Mouse (Mus musculus) retina, postnatal 7 days (tissue): ENCODE measurements around the gene Upk2.

Experiments
- DNase-seq: peaks from one replicate; pipeline ENCODE4 v3.0.0-alpha.2; 2012; ENCODE audit warnings: low read depth, low spot score

The Upk2 gene

DNA sequence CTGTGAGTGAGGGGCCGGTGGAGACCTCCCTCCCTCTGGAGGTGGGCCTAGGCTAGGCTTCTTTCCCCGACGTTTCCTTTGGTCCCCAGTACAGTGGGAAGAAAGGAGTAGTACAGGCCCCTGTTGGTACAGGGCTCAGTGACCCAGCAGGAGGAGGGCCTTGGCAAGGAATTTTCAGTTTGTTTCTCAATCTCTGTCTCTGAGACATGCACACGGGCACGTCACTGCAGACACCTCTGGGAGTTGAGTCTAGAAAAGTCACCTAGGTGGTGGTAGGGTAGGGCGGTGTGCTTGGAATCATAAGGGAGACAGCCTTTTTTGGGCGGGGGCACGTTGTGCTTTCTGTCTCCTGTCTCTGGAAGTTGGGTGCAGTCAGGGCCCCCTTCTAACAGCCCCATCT, 33.6 kb upstream of the Upk2 start:
- DNase-seq: no peak

DNA sequence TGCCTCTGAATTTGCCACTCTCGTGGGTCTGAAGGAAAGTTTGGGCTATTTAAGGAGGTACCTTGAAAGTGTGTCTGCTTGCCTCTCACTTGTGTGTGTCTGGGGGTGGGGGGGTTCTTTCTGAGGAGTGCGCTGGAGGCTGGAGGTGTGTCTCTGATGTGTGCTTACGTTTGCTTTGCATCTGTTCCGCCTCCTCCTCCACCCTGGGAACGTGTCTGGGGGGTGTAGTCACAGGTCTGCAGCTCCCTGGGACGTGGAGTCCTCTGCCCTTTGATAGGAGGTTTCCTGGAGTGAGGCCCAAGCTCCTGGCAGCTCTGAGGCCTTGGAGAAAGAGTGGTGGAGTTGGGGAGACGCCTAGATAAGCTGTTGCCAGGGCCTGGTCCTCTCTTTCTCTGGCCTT, 32.7 kb upstream of the Upk2 start:
- DNase-seq: no peak

DNA sequence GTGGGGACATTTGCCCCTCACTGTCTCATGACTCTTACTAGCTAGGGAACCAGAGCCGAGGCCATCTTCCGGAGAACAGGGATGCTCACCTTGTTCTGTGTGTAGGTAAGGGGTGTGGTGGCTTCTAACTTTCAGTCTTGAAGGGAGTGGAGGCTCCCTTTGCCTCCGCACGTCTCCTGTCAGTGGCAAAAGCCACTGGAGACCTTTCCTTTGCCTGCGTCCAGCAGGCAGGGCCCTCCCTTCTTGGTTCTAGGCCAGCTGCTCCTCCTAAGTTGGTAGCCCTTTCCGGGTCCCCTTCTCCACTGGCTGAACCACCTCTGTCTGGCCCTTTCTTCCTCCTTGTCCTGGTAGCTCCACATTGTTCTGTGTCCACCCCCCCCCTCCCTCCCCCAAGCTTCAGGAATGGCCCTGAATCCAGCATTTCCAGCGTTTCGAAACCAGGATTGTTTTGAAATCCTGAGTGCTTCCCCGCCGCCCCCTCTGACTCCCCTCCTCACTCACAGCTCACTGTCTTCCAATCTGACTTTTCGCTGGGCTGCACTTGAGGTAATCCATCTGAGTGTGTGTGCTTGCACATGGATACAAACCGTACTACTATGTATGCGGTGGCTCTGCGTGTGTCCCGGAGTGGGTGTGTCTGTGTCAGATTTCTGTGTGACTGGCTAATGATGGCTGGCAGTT, 32.1 kb upstream of the Upk2 start:
- no peak for DNase-seq

DNA sequence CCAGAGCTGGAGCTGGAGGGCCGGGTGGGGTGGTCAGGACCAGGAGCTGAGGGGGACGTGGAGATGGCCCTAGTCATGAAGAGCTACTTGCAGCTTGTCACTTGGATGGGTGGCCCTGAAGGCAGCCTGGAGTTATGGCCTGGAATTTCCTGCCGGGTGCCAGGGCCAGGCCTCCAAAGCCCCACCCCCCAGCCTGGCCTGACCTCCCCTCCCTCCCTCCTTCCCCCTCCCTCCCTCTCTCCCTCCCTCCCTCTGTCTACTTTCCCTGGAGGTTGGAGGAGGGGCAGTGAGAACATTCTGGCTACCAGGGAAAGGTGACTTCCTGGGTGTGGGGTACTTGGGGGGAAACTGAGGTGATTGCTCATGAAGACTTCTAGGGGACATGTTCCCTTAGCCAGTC, 31.6 kb upstream of the Upk2 start:
- no peak for DNase-seq

DNA sequence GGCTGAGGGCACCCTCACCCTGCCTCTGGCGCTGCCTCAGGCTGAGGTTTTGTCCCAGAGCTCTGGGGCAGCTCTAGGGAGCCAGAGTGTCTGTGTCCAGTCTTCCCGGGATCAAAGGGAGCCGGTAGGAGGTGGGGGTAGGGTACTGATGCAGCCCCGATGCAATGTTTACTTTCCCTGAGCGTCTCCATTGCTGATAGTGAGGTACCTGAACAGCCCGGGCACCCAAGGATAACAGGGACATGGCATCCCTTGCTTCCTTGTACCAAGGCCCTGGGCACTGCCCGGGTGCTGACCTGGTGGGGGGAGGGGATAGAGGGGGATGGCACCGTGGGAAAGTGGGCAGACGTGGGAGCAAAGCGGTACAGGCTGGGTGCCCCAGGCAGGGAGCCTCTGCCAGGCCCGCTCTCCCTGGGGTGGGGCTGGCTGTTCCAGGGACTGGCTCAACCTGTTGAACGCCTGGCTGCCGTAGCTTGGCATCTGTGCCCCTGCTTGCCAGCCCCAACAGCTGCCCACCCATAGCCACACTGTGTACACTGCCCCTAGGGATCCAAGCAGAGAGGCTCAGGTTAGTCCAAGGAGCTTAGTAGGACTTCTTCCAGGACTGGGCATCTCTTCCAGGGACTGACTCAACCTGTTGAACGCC, 30.9 kb upstream of the Upk2 start:
- DNase-seq: no peak

DNA sequence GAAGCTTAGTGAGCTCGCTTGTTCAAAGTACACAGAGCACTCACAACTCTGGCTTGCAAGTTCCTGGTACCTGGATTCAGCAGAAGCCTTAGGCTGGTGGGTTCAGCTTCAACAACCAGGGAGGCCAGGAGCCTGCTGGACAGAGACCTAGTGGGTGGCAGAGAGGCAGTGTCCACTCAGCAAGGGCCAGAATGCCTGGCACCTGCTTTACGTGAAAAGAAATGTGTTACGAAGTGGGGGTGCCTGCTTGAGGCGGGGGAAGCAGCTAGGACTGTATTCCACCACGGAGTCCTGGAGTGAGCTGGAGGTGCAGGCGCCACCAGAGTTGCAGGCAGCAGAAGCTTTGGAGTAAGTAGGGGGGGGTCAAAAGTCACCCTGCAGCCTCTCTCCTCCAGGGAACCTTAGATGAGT, 30.3 kb upstream of the Upk2 start:
- no peak for DNase-seq

DNA sequence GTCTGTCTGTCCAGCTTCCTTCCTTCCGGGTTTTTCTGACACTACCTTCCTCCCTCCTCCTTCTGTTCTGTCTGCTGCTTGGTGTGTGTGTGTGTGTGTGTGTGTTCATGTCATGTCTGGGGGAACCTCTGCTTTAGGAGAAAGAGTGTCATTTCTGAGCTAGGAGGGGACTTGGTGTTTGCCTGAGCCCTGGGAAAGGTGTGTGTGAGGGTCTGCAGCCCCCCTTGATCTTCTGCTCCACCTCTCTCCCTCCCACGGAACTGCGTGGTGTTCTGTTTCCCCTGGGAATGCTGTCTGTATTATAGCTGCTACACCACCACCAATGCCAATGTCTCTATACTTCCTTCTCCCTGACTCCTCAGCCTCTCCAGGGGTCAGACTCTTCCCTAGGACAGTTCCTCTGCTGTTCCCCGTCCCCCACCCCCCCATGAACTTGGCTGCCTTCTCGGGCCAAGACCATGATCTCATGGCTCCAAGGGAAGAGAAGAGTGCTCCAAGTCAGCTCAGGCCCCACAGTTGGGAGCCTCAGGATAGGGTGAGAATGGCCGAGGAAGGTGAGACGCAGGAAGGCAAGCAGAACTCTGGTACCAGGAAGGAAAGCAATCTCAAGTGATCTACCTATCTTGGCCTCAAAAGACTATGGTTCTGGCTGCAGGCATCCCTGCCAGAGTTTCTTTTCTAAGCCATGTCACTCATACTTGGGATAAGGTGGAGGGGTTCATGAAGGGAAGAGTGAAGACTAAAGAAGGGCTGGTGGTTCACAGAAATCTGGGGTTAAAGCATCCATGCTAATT, 29.7 kb upstream of the Upk2 start:
- no peak for DNase-seq

DNA sequence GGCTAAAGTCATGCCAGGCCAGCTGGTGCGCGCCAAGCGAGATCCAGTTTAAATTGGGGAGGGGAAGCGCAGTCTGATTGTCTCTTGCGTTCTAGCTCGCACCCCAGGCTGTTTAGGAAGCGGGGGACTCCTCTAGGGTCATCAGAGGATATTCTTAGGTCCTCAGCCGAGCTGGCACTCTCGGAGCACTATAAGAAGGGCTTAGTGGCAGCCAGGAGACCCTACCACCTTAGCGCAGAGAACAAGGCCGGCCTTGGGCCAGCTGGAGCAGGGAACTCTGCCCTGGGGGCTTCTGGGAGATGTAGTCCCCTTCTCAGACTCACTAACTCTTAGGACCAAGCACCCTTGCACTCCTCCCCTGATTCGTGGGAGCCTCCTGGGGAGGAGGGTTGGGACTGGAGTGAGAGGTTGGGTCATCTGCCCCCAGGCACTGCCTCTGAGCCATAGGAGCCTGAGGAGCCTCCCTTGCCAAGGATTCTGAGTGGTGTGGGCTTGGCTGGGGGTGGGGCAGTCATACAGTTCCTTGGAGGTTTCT, 28.8 kb upstream of the Upk2 start:
- no peak for DNase-seq

DNA sequence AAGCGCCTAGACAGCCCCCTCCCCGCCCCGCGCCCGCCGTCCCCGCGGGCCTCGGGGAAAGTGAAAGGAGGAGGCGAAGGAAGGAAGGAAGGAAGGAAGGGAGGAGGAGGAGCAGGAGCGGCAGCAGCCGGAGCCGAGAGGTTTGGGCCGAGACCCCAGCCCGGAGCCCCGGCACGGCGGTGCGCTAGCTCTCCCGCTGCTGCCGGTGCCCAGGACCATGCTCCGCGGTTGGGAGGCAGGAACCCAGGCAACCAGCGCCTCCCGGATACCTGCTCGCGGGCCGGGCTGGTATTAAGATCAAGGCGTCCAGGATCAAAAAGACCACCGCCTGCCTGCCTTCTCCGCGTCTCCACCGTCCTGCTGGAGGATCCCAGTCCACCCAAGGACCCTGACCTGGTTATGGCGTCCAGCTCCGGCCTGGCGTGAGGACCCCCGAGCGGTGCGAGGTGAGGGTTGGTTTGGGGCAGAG, 28.3 kb upstream of the Upk2 start:
- no peak for DNase-seq

DNA sequence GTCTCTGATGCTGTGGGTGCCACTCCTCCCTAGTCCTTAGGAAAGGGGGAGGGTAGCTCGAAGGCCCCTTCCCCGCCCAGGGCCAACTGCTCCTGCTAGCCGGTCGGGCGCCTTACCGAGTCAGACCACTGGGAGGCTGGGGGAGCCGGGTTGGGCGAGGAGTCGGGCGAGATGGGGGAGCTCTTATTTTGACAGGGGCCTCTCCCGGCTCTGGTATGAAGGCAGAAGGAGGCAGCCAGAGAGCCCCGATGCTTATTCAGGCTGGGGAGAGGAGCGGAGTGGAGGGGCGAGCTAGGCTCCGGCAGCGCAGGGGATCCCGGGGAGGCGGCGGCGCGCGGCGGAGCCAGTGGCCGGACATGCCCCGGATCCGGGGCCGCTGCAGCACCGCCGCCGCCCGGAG, 27.8 kb upstream of the Upk2 start, which contains the start of gene Bcl9l:
Bcl9l (plus strand) TSS at position 274 of the 400 bp plus-strand sequence.
- peak; percentile 89 for DNase-seq

DNA sequence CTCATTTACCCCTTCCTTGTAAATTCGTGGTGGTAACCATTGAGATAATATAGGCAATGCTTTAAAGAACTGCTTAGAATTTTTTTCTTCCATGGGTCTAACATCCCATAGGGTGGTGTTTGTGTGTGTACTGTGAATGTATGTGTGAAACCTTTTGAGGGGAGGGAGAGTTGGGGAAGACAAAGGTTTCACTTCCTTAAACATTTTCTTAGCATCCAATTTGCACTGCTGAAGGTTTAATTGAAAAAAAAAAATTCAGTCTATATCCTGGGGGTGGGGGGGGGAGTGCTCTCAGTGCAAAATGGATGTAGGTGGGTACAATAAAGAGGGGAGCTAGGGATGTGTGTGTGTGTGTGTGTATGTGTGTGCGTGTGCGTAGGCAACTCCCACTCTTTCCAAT, 27.3 kb upstream of the Upk2 start:
- DNase-seq: no peak

DNA sequence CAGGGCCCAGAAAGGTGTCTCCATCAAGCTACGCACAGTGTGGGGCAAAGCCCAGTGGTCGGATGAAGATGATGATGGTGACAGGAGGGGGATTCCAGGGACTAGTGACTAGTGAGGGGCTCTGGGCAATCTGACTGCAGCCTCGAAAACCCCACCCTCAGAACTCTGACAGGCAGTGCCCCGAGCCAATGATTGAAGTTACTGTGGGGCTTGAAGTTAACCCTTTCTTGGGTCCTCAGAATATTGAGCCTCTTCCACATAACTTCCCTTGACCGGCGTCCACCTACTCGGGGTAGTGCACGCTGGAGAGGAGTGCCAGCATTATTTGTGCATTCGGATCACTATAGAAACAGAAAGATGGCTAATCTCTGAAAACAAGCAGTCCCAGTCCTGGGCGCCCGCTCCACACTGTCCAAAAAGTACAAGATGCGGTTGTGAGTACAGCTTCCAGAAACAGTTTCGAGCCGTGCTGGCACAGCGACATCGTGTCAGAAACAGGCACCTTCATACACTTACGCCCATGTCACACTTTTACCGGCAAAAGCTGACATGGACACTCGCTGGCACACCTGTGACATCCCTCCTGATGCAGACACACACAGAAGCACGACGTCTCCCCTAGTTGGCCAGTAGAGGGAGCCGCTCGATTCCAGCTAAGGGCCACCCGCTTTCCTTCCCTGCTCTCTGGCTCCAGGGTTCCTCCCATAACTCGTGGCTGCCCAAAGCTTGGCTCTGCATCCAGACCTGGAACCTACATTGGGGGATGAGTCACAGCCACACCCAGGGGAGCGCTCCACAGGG, 25.1 kb upstream of the Upk2 start:
- DNase-seq: no peak

DNA sequence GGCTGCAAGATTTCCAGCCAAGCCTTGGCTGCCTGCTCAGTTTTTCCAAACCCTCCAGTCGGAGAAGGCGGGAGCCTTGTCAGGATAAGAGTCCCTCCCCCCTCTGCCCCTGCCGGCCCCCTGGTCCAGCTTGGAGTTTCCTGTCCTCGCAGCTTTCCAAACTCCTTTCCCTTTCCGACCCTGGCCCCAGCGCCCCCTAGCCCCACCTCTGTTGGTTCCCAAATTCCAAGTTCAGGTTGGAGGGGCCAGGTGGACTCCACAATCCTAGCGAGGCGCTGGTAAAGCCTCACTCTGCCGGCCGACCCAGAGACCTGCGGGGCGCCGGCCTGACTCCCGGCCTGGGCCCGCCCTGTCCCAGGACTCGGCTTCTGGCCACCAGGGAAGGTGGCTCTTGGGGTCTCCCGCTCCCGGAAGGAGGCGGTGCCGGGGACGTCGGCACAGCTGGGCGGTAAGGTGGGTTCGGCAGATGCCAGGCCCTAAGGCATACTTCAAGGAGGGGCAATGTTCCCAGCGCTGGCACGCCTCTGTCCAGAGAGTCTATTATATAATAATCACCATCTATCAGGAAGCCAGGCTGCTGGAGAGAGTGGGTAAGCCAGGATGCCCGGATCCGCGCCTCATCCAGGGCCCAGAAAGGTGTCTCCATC, 24.3 kb upstream of the Upk2 start:
- DNase-seq: no peak

DNA sequence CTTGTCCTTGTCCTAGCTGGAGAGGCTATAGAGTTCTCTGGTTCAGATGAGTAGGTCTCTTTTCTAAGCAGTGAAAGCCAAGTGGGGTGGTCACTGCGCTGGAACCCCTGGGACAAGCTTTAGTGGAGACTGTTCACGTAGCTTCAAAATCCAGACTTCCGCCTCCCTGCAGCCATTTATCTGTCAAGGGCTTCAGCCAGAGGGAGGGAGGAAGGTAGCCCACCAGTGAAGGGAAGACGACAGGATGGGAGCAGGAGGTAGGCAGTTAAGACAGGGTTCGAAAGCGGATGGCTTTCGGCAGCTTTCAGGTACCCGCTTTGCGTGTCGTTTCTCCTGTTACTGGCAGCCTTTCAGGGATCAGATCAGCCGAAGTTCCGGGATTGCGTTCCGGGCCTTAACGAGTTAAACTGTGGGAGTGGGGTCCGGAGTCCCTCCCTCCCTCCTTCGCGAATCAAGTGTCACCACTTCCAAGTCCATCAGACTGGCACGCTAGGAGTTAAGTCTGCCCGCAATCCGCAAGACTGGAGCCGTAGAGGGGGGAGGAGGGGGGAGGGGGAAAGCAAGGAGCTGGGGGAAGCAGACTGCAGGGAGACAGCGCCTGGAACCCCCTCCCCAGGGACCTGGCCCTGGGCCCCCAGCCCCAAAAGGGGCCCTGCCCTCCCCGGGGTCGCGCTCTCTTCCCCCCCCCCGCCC, 23.6 kb upstream of the Upk2 start:
- no peak for DNase-seq

DNA sequence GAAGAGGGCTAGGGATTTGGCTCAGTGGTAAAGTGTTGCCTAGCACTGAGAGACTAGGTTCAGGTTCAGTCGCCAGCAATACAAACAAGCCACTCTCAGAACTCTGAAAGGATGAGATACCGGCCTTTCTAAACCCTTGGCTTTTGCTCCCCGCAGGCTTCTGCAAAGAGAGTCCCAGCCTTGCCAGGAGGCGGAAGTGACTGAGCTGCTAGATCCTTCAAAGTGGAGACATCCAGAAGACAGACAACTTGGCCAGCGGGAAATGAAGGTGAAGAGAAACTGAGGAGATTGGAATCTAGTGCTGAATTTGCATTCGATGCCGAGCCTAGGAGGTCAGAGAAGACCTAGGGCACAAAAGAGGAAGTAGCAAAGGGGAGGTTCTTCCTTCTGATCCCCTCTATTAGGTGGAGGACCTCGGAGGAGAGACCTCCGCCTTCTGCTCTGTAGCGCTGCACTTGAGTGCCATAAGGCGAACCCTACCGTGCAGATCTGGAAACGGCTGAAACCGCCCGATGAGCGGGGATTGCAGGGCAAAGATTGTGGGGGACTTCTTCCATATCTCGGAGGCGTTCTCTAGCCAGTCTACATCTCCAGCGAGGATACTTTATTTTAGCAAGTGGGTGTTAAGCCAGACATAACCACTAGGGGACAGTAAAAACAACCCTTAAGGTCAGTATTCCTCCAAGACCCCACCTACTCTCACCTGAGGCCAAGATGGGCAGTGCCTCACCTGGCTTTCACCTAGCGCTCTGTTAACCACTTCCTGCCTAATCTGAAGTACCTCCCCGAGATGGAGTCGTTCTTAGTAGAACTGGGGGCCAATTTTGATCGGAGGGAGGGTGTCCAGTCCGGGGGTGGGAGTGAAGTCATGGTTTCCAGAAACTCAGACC, 22.8 kb upstream of the Upk2 start:
- no peak for DNase-seq

DNA sequence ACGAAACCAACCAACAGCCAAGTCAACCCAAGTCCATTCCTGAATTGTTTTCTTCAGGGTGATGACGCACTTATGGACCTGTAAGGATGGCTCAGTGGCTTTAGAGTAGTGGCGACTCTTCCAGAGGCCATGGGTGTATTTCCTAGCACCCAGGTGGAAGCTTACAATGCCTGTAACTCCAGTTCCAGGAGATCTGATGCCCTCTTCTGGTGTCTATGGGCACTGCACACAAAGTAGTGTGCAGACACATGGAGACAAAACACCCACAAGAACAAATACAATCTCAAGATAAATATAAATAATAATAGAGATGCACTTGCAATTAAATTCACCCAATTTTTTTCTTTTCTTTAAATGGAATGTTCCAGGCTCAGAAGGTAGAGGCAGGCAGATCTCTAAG, 21.2 kb upstream of the Upk2 start:
- no peak for DNase-seq

DNA sequence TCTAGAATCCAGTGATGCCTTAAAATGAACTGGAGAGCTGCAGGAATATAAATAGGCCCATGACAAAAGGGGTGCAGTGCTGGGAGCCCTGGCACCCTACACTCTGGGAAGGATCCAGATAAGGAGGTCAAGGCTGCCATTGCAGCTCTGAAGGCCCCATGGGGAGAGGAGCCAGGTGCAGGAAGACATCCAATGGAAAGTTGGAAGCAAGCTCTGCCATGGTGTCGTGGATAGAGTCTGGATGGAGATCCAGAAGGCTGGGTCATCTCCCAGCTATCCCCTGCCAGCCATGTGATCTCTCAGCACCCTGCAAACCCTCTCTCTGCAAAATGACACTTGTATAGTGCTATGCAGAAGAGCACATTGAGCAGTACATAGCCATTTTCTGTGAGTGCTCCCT, 19.6 kb upstream of the Upk2 start:
- no peak for DNase-seq

DNA sequence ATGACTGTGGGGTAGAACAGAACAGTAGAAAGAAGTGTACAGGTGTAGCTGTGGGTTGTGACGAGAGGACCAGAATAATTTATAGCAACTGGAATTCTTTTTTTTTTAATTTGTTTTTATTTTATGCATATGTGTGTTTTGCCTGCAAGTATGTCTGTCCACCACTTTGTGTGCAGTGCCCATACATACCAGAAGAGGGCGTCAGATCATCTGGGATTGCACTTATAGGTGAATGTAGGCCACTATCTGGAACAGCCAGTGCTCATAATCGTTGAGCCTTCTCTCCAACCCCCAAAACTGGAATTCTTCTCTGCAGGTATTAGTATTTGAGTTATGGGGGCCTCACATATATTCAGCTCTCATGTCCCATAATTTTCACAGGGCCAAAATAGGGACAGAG, 18.4 kb upstream of the Upk2 start:
- no peak for DNase-seq

DNA sequence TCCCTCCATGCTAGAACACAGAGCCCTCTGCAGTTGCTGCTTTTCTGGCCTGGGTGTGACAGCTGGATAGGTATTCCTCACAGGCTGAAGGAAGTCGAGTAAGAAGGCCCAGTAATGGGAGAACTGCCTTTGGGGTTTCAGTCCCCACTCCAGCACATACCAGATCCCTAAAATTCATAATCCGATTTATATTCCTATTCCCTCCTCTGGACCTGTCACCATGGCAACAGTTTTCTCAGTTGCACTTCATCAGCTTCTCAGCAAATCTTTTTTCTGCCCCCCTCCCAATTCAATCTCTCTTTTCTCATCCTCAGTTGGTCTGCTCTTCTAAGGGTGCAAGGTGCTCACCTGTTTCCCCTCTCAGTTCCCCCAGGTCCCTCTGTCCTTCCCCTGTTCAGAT, 14.0 kb upstream of the Upk2 start:
- no peak for DNase-seq

DNA sequence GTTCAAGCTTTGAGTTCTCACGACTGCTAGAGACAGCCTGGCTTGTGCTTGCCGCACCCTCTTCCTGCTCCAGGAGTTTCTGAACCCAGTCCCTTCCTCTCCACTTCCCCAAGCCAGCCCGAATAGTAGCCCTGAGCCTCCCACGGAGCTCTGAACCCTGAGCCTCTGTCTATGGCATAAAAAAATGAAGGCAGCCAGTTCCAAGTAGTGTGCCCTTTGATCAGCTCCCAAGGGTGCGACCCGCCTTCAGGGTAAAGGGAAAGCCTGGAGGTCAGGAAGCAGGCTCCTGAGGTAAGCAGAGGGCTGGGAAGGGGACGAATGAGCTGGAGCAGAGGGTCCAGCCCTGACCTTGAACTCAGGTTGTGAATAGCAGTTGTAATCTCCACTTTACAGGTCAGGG, 13.4 kb upstream of the Upk2 start:
- DNase-seq: no peak
